Mouse (Mus musculus) ES-Bruce4 (cell line): ENCODE data around the gene Ube2e3. TPM values are rescaled to one million over a fixed set of nuclear protein-coding genes. Genes with fewer than 3 reads are reported as not detected.

ENCODE experiments used
- H3K27ac ChIP-seq: 2 replicates; pipeline ENCODE4 v1.5.1; 2012; ENCODE audit warnings: low read length, inconsistent platforms; ENCODE audit not compliant: insufficient read depth
- H3K27me3 ChIP-seq: 2 replicates; pipeline ENCODE4 v1.6.1; 2012; ENCODE audit warnings: mild to moderate bottlenecking, low read length, inconsistent platforms; ENCODE audit not compliant: control insufficient read depth, poor library complexity, insufficient read depth, severe bottlenecking
- H3K36me3 ChIP-seq: 2 replicates; pipeline ENCODE4 v1.6.1; 2012; ENCODE audit warnings: inconsistent platforms, mild to moderate bottlenecking, low read length, moderate library complexity; ENCODE audit not compliant: control insufficient read depth, poor library complexity, insufficient read depth, severe bottlenecking
- H3K4me1 ChIP-seq: one replicate; pipeline ENCODE4 v1.8.1; 2011; ENCODE audit warnings: low read length; ENCODE audit not compliant: control insufficient read depth, insufficient read depth
- H3K4me3 ChIP-seq: 2 replicates; pipeline ENCODE4 v1.5.1; 2011; ENCODE audit warnings: low read depth, mild to moderate bottlenecking, low read length
- H3K9ac ChIP-seq: 2 replicates; pipeline ENCODE4 v1.6.1; 2012; ENCODE audit warnings: low read depth, mild to moderate bottlenecking, inconsistent platforms; ENCODE audit not compliant: poor library complexity, severe bottlenecking
- H3K9me3 ChIP-seq: replicated peaks from 2 replicates; pipeline ENCODE4 v1.6.1; 2012; ENCODE audit warnings: mild to moderate bottlenecking, low read length, inconsistent platforms; ENCODE audit not compliant: control insufficient read depth, poor library complexity, insufficient read depth, severe bottlenecking
- CTCF ChIP-seq: IDR thresholded peaks from one replicate; pipeline ENCODE4 v1.8.1; 2011; ENCODE audit warnings: low read depth, low read length
- EP300 ChIP-seq: IDR thresholded peaks from 2 replicates; pipeline ENCODE4 v1.6.1; 2011; ENCODE audit warnings: low read depth, low read length; ENCODE audit not compliant: insufficient read depth
- POLR2A ChIP-seq: IDR thresholded peaks from one replicate; pipeline ENCODE4 v1.8.1; 2011; ENCODE audit warnings: low read length; ENCODE audit not compliant: insufficient read depth
- polyA plus RNA-seq: library from polyadenylated mRNA; stranded (reverse); fragments of >200 nt; gene quantifications from 2 replicates; pipeline ENCODE4 v1.2.4, GENCODE M21; 2011; ENCODE audit warnings: low read depth; ENCODE audit not compliant: missing spikeins, insufficient read depth, insufficient read length

Gene Ube2e3
- polyA plus RNA-seq, 1 experiment: 36.6 TPM

- Histone ChIP-seq H3K4me3 (no peak overlapping the region), H3K4me1 (no peaks in the 10 kb centered on the region)
- TF ChIP-seq POLR2A (no peak), CTCF (no peak), EP300 (no peak)
Observed at GRCm38 (mm10) chr2:78873946-78874345, 6.0 kb downstream of the Ube2e3 start.

GRCm38 (mm10) chr2:78876002-78876401, 8.1 kb downstream of the Ube2e3 start:
- no peak overlapping the region for H3K9ac ChIP-seq
- no peaks in the 10 kb centered on the region for H3K4me1 ChIP-seq
- H3K27ac ChIP-seq: no peak overlapping the region
- no peak for TF ChIP-seq EP300
- TF ChIP-seq POLR2A: no peak
- TF ChIP-seq CTCF: no peak
- H3K9me3 ChIP-seq: no peaks in the 10 kb centered on the region
- no peaks in the 10 kb centered on the region for H3K27me3 ChIP-seq
- no peaks in the 10 kb centered on the region; the same call in 1 of the 2 replicates for H3K36me3 ChIP-seq
- no peak overlapping the region for H3K4me3 ChIP-seq

More at GRCm38 (mm10) chr2:78873946-78874345, 6.0 kb downstream of the Ube2e3 start:
- no peaks in the 10 kb centered on the region; the same call in 1 of the 2 replicates for H3K36me3 ChIP-seq
- no peak overlapping the region for H3K9ac ChIP-seq
- no peaks in the 10 kb centered on the region for H3K9me3 ChIP-seq
- H3K27me3 ChIP-seq: no peaks in the 10 kb centered on the region
- H3K27ac ChIP-seq: no peak overlapping the region

GRCm38 (mm10) chr2:78882068-78882467, 14.1 kb downstream of the Ube2e3 start:
- Histone ChIP-seq H3K4me3 (no peak overlapping the region), H3K4me1 (no peaks in the 10 kb centered on the region), H3K36me3 (no peaks in the 10 kb centered on the region), H3K27ac (no peak overlapping the region), H3K9me3 (no peaks in the 10 kb centered on the region), H3K9ac (no peak overlapping the region), H3K27me3 (no peaks in the 10 kb centered on the region)
- no peak for TF ChIP-seq POLR2A
- TF ChIP-seq CTCF: no peak
- no peak for TF ChIP-seq EP300

- Histone ChIP-seq H3K4me3 (no peak overlapping the region), H3K9me3 (no peaks in the 10 kb centered on the region), H3K36me3 (no peaks in the 10 kb centered on the region), H3K27me3 (no peaks in the 10 kb centered on the region), H3K27ac (no peak overlapping the region), H3K4me1 (no peaks in the 10 kb centered on the region), H3K9ac (no peak overlapping the region)
- no peak for TF ChIP-seq EP300
- TF ChIP-seq POLR2A: no peak
- no peak for TF ChIP-seq CTCF
Observed at GRCm38 (mm10) chr2:78882743-78883433, 15.0 kb downstream of the Ube2e3 start.

- H3K4me1 ChIP-seq: no peaks in the 10 kb centered on the region
- H3K9ac ChIP-seq: no peak overlapping the region
- no peaks in the 10 kb centered on the region for H3K9me3 ChIP-seq
- no peak overlapping the region for H3K27ac ChIP-seq
- no peak for TF ChIP-seq EP300
- TF ChIP-seq POLR2A: no peak
- TF ChIP-seq CTCF: no peak
- no peaks in the 10 kb centered on the region for H3K36me3 ChIP-seq
- no peaks in the 10 kb centered on the region for H3K27me3 ChIP-seq
- H3K4me3 ChIP-seq: no peak overlapping the region
Observed at GRCm38 (mm10) chr2:78886446-78886845, 18.5 kb downstream of the Ube2e3 start.

DNA sequence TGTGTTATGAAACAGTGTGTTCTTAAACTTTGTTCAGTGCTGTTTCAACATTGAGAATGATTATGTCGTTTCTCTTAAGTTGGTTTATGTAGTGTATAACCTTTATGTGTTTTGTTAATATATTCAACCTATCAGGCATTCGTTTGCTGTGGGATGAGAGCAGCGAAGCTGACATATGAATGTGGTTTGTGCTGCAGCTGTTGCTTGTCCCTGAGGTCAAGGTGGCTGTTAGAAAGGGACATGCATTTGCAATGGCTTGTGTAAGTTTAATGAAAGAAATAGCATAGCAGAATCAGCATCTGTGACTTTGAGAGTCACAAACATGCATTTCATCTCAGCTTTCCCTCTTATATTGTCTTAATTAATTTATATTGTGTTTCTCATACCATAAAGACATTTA, 20.3 kb downstream of the Ube2e3 start:
- no peak for TF ChIP-seq POLR2A
- no peak overlapping the region for H3K9ac ChIP-seq
- H3K27ac ChIP-seq: no peak overlapping the region

More for the DNA sequence above, 20.3 kb downstream of the Ube2e3 start:
- no peaks in the 10 kb centered on the region for H3K27me3 ChIP-seq
- no peaks in the 10 kb centered on the region for H3K9me3 ChIP-seq
- no peak overlapping the region for H3K4me3 ChIP-seq
- H3K4me1 ChIP-seq: no peaks in the 10 kb centered on the region
- no peaks in the 10 kb centered on the region for H3K36me3 ChIP-seq
